In genomic region chr9:21163086-21164050, GRCm38 (mm10) we compare ENCODE assay signal across 9 mouse cellular contexts. TPM values are rescaled to one million over a fixed set of nuclear protein-coding genes. Genes with fewer than 3 reads are reported as not detected.
DNase-seq lines count a peak whose midpoint lies in the region; ATAC-seq and TF ChIP-seq lines count a peak whose summit lies in the region.
"Had no signal": no experiment of that assay in that cellular context is flagged by ENCODE, and none has a peak within 500 bp of the region (broad histone marks: within the 10 kb centered on the region; RNA-seq: fewer than 3 reads in every experiment).

No protein-coding gene starts in this region.

- no peaks in the 10 kb centered on the region for H3K36me3 ChIP-seq in forebrain, postnatal 0 days (ENCODE audit: insufficient read depth)
- H3K36me3 ChIP-seq in forebrain, embryonic 11.5 days (ENCODE audit: control insufficient read depth, insufficient read depth, low read length) = no peaks in the 10 kb centered on the region
- H3K36me3 ChIP-seq in lung, embryonic 14.5 days (ENCODE audit: insufficient read depth) = no peaks in the 10 kb centered on the region
- no peaks in the 10 kb centered on the region for H3K36me3 ChIP-seq in intestine, embryonic 14.5 days (ENCODE audit: control insufficient read depth, insufficient read depth, low read length)
- H3K36me3 ChIP-seq: midbrain, embryonic 12.5 days had no signal

- peaks cover 19% of the 10 kb centered on the region for H3K27me3 ChIP-seq in forebrain, postnatal 0 days (ENCODE audit: insufficient read depth, low read length)
- peaks cover 57% of the 10 kb centered on the region for H3K27me3 ChIP-seq in forebrain, embryonic 11.5 days (ENCODE audit: control insufficient read depth, insufficient read depth, low read length)
- peaks cover 58% of the 10 kb centered on the region for H3K27me3 ChIP-seq in lung, embryonic 14.5 days (ENCODE audit: insufficient read depth, low read length)
- H3K27me3 ChIP-seq in intestine, embryonic 14.5 days (replicated peaks; ENCODE audit: control insufficient read depth, insufficient read depth, low read length) = peaks cover 58% of the 10 kb centered on the region

- no peak for TF ChIP-seq CTCF in forebrain, postnatal 0 days (IDR thresholded peaks at IDR 0.05; ENCODE audit: low read depth)
- no peak for TF ChIP-seq CTCF in lung, embryonic 14.5 days (IDR thresholded peaks at IDR 0.05; ENCODE audit: low read depth)

- peak overlapping the region; percentile 88 for H3K4me2 ChIP-seq in forebrain, postnatal 0 days (ENCODE audit: low read depth)
- no peak overlapping the region for H3K4me2 ChIP-seq in forebrain, embryonic 11.5 days (ENCODE audit: low read depth, low read length, severe bottlenecking)
- peak overlapping the region; percentile 93 for H3K4me2 ChIP-seq in lung, embryonic 14.5 days
- H3K4me2 ChIP-seq in intestine, embryonic 14.5 days (ENCODE audit: low read length) = no peak overlapping the region
- H3K4me2 ChIP-seq: midbrain, embryonic 12.5 days had no signal

- WGBS in forebrain, postnatal 0 days = 35% methylated on average over 11 of the region's 11 CpGs
- 32% methylated on average over 11 of the region's 11 CpGs for WGBS in forebrain, embryonic 11.5 days
- 30% methylated on average over 11 of the region's 11 CpGs for WGBS in lung, embryonic 14.5 days
- WGBS in intestine, embryonic 14.5 days = 36% methylated on average over 11 of the region's 11 CpGs

- H3K9ac ChIP-seq in forebrain, postnatal 0 days = no peak overlapping the region
- no peak overlapping the region for H3K9ac ChIP-seq in forebrain, embryonic 11.5 days (ENCODE audit: low read length)
- no peak overlapping the region for H3K9ac ChIP-seq in lung, embryonic 14.5 days
- H3K9ac ChIP-seq in intestine, embryonic 14.5 days (ENCODE audit: low read length) = no peak overlapping the region
- H3K9ac ChIP-seq: midbrain, embryonic 12.5 days had no signal

- no peaks in the 10 kb centered on the region for H3K9me3 ChIP-seq in forebrain, postnatal 0 days (ENCODE audit: low read length)
- no peaks in the 10 kb centered on the region for H3K9me3 ChIP-seq in forebrain, embryonic 11.5 days (ENCODE audit: control insufficient read depth, low read length)
- no peaks in the 10 kb centered on the region for H3K9me3 ChIP-seq in lung, embryonic 14.5 days (ENCODE audit: low read depth, low read length)
- H3K9me3 ChIP-seq in intestine, embryonic 14.5 days (ENCODE audit: control insufficient read depth, low read length) = no peaks in the 10 kb centered on the region

- no peak for ATAC-seq in forebrain, postnatal 0 days
- ATAC-seq in forebrain, embryonic 11.5 days (replicated peaks; ENCODE audit: low FRiP score) = no peak
- ATAC-seq in lung, embryonic 14.5 days (ENCODE audit: insufficient read depth) = no peak
- ATAC-seq in intestine, embryonic 14.5 days (replicated peaks; ENCODE audit: low FRiP score, low TSS enrichment, low read depth) = no peak

- H3K27ac ChIP-seq in forebrain, postnatal 0 days (ENCODE audit: low read depth, low read length) = no peak overlapping the region
- no peak overlapping the region for H3K27ac ChIP-seq in forebrain, embryonic 11.5 days (ENCODE audit: low read depth, low read length)
- no peak overlapping the region for H3K27ac ChIP-seq in lung, embryonic 14.5 days (ENCODE audit: low read depth)
- no peak overlapping the region for H3K27ac ChIP-seq in intestine, embryonic 14.5 days (ENCODE audit: low read depth)
- H3K27ac ChIP-seq: midbrain, embryonic 12.5 days had no signal

- no peaks in the 10 kb centered on the region; the same call in 1 of the 2 replicates for H3K4me1 ChIP-seq in forebrain, postnatal 0 days (ENCODE audit: insufficient read depth)
- H3K4me1 ChIP-seq in forebrain, embryonic 11.5 days (replicated peaks; ENCODE audit: control insufficient read depth, insufficient read depth, low read length) = peaks cover 17% of the 10 kb centered on the region
- H3K4me1 ChIP-seq in lung, embryonic 14.5 days (ENCODE audit: insufficient read depth) = peaks cover 18% of the 10 kb centered on the region
- peaks cover 26% of the 10 kb centered on the region for H3K4me1 ChIP-seq in intestine, embryonic 14.5 days (replicated peaks; ENCODE audit: control insufficient read depth, insufficient read depth, low read length)

- no peak for DNase-seq in forebrain, postnatal 0 days
- no peak for DNase-seq in forebrain, embryonic 11.5 days (ENCODE audit: low spot score)
- DNase-seq in lung, embryonic 14.5 days = no peak
- no peak for DNase-seq in lung, postnatal 36 days
- peak; percentile 53 for DNase-seq in intestine, embryonic 14.5 days (ENCODE audit: low spot score)
- DNase-seq in right cerebral cortex, postnatal 10 days (ENCODE audit: low spot score in 2 of 2) = peak; percentile 67 to 71
- DNase-seq in layer of hippocampus, adult 11-12 months (ENCODE audit: low spot score) = no peak
- DNase-seq in retina, embryonic 14.5 days (ENCODE audit: low spot score) = no peak

- peak overlapping the region; percentile 62; the same call in 1 of the 2 replicates for H3K4me3 ChIP-seq in forebrain, postnatal 0 days (ENCODE audit: low read depth, low read length)
- H3K4me3 ChIP-seq in forebrain, embryonic 11.5 days (ENCODE audit: low read depth, low read length) = no peak overlapping the region
- 0 out of 2 replicates have a peak overlapping the region, but pooled peaks have one; percentile 56 for H3K4me3 ChIP-seq in lung, embryonic 14.5 days (ENCODE audit: low read depth, low read length)
- peak overlapping the region; percentile 18; the same call in 1 of the 2 replicates for H3K4me3 ChIP-seq in intestine, embryonic 14.5 days (ENCODE audit: low read depth, low read length)

RNA-seq across cellular contexts. Expression of gene Pde4a, which starts 2.1 kb away (rescaled TPM):
- 19.8 and 20.0 TPM in 2 replicates for total RNA-seq in forebrain, postnatal 0 days (2014; rRNA removed)
- polyA plus RNA-seq in forebrain, postnatal 0 days (2015; fragmentation: Nextera tagmentation; extraction: Ambion mirVana) = 26.2 and 41.6 TPM in 2 replicates
- 7.0 and 8.4 TPM in 2 replicates for polyA plus RNA-seq in forebrain, embryonic 11.5 days (2014; fragmentation: Nextera tagmentation; extraction: Ambion mirVana)
- polyA plus RNA-seq in lung, embryonic 14.5 days (2014; fragmentation: Nextera tagmentation; extraction: Ambion mirVana) = 8.4 and 9.4 TPM in 2 replicates
- polyA plus RNA-seq in intestine, embryonic 14.5 days (2014; fragmentation: Nextera tagmentation; extraction: Ambion mirVana) = 6.7 and 7.0 TPM in 2 replicates

RNA-seq across cellular contexts. Expression of gene Cdc37, which starts 13.6 kb away (rescaled TPM):
- total RNA-seq in forebrain, postnatal 0 days (2014; rRNA removed) = 39.5 and 42.1 TPM in 2 replicates
- polyA plus RNA-seq in forebrain, postnatal 0 days (2015; fragmentation: Nextera tagmentation; extraction: Ambion mirVana) = 186 and 191 TPM in 2 replicates
- polyA plus RNA-seq in forebrain, embryonic 11.5 days (2014; fragmentation: Nextera tagmentation; extraction: Ambion mirVana) = 300 and 308 TPM in 2 replicates
- polyA plus RNA-seq in lung, embryonic 14.5 days (2014; fragmentation: Nextera tagmentation; extraction: Ambion mirVana) = 352 and 353 TPM in 2 replicates
- 307 and 327 TPM in 2 replicates for polyA plus RNA-seq in intestine, embryonic 14.5 days (2014; fragmentation: Nextera tagmentation; extraction: Ambion mirVana)

RNA-seq across cellular contexts. Expression of gene Tyk2, which starts 32.3 kb away (rescaled TPM):
- 9.4 and 11.0 TPM in 2 replicates for total RNA-seq in forebrain, postnatal 0 days (2014; rRNA removed)
- 3.8 and 5.0 TPM in 2 replicates for polyA plus RNA-seq in forebrain, postnatal 0 days (2015; fragmentation: Nextera tagmentation; extraction: Ambion mirVana)
- 10.3 and 10.8 TPM in 2 replicates for polyA plus RNA-seq in forebrain, embryonic 11.5 days (2014; fragmentation: Nextera tagmentation; extraction: Ambion mirVana)
- 9.5 and 12.5 TPM in 2 replicates for polyA plus RNA-seq in lung, embryonic 14.5 days (2014; fragmentation: Nextera tagmentation; extraction: Ambion mirVana)
- 11.7 and 12.1 TPM in 2 replicates for polyA plus RNA-seq in intestine, embryonic 14.5 days (2014; fragmentation: Nextera tagmentation; extraction: Ambion mirVana)

Comparison
In these comparisons a context has a peak if more than half of its experiments do, and no peak if none do; other contexts are left out.
1. H3K4me2 ChIP-seq: peak in forebrain, postnatal 0 days (single experiment) and lung, embryonic 14.5 days (single experiment); none in forebrain, embryonic 11.5 days (single experiment) and intestine, embryonic 14.5 days (single experiment).
2. DNase-seq: peak in intestine, embryonic 14.5 days (single experiment) and right cerebral cortex, postnatal 10 days (2 of 2); none in forebrain, postnatal 0 days (single experiment), forebrain, embryonic 11.5 days (single experiment), lung, embryonic 14.5 days (single experiment), lung, postnatal 36 days (single experiment), layer of hippocampus, adult 11-12 months (single experiment) and retina, embryonic 14.5 days (single experiment).